Mouse (Mus musculus) brain, embryonic 14.5 days (tissue): Measurements from ENCODE around the gene Tspoap1.

Experiments
- CTCF ChIP-seq: fragments of 200-500 bp; IDR thresholded peaks from 2 replicates; pipeline ENCODE4 v1.5.1; 2012; ENCODE audit warnings: inconsistent platforms, mild to moderate bottlenecking, moderate library complexity, borderline replicate concordance; ENCODE audit not compliant: insufficient read depth, insufficient read length; ENCODE audit errors: extremely low read depth
- POLR2A ChIP-seq: fragments of 200-500 bp; IDR thresholded peaks from 2 replicates; pipeline ENCODE4 v1.6.1; 2012; ENCODE audit warnings: mild to moderate bottlenecking, inconsistent platforms, borderline replicate concordance; ENCODE audit not compliant: poor library complexity, insufficient read depth, insufficient read length, severe bottlenecking; ENCODE audit errors: extremely low read depth

DNA sequence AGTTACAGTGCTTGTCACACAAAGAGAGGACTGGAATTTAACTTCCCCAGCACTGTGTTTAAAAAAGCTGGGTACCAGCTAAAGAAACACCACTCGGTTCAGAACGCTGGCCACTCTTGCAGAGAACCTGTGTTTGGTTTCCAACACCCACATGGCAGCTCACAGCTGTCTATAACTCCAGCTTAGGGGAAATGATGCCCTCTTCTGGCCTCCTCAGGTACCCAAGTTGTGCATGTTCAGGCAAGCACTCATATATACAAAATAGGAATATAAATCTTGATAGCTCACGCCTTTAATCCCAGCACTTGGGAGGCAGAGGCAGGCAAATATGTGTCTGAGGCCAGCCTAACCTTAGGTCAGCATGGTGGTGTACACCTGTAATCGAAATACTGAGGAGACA, 44.3 kb upstream of the Tspoap1 start:
- no peak for TF ChIP-seq CTCF
- TF ChIP-seq POLR2A: no peak
